Mouse (Mus musculus) adrenal gland, postnatal 14 days (tissue): ENCODE results near the gene Gria1. TPM values are rescaled to one million over a fixed set of nuclear protein-coding genes. Genes with fewer than 3 reads are reported as not detected.

Experiments used
- DNase-seq: peaks from one replicate; pipeline ENCODE4 v3.0.0; 2021; ENCODE audit warnings: mixed read lengths
- long read RNA-seq, 2 experiments: library from polyadenylated mRNA; stranded (forward); transcript quantifications; one replicate each; pipeline ENCODE4 v2.0.0; 2021
- total RNA-seq: library from RNA; stranded (reverse); gene quantifications from 2 replicates; pipeline ENCODE4 v1.2.3, GENCODE M21; 2021

Gria1 gene
- 0.82 and 1.7 TPM in 2 replicates for total RNA-seq
- long read RNA-seq, experiment 1, result 0 reads
- long read RNA-seq, experiment 2, result 0 reads

DNA sequence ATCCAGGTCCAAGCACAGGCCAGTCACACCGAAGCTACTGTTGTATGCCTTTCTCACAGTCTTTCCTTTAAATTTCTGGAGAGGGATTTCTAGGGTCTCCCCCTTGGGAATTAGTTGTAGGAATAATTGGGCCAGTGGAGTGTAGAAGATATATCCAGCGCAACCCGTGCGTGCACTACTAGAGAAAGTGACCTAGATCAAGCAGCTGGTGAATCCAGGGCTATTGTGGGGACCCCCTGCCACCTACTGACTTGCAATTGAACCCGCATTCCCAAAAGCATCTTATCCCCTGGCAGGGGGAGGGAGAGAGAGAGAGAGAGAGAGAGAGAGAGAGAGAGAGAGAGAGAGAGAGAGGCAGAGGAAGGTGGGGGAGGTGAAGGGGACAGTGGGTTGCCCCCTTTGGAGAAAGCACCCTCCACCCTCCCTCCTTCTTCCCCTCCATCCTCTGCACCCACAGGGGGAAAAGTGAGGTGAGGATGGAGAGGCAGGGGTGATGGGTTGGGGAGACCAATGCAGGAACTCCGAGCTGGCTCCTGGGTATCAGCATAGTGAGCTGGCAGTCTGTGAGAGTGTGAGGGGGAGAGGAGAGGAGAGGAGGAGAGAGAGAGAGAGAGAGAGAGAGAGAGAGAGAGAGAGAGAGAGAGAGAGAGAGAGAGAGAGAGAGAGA is at the start of gene Gria1:
Gene Gria1, plus strand, starts transcription at position 364 of the 667 bp plus-strand sequence.
- DNase-seq, result no peak

GRCm38 (mm10) chr11:56961751-56962150 is 49.4 kb upstream of the Gria1 start:
- no peak for DNase-seq

DNA sequence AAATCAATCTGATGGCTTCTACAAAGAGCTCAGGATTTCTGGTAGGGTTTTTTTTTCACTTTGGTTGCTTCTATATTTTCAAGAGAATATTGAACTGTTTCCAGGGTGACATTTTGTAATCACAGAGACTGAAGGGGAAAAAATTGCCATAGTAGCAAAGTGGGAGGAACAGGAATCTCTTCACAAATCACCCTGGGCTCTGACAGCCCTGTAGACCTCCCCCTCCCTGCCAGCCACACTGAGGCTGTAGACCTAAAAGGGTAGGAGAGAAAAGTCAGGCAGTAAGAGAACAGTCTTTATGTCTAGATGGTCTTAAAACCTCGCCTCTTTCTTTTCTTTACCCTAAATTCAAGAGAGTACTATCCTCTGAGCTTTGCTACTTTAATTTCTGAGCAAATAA is 38.4 kb upstream of the Gria1 start:
- no peak for DNase-seq

- DNase-seq, result no peak
Observed at GRCm38 (mm10) chr11:56984321-56985000, 26.7 kb upstream of the Gria1 start.

- DNase-seq, result no peak
Observed at GRCm38 (mm10) chr11:56985457-56985856, 25.7 kb upstream of the Gria1 start.

GRCm38 (mm10) chr11:56999601-57000001 is 11.6 kb upstream of the Gria1 start:
- peak; percentile 53 for DNase-seq

DNA sequence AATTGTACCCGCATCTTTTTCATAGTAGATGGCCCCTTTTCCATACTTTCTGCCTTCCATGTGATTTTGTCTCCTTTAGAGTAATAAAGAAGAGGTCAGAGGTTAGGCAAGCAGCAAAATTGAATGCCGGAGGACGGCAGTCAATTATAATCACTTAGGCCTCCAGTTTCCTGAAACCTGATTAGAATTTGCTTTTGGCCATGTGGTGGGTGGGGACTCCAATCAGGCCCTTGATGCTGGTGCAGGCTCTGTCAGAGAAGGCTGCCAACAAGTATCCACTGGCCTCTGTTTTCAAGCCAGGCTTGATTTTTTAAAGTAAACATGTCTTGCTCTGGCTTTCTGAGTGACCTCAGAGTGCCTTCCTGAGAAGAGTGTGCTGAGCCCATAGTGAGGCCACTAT is 6.6 kb upstream of the Gria1 start:
- no peak for DNase-seq

- no peak for DNase-seq
Observed at GRCm38 (mm10) chr11:57005341-57005740, 5.8 kb upstream of the Gria1 start.

DNA sequence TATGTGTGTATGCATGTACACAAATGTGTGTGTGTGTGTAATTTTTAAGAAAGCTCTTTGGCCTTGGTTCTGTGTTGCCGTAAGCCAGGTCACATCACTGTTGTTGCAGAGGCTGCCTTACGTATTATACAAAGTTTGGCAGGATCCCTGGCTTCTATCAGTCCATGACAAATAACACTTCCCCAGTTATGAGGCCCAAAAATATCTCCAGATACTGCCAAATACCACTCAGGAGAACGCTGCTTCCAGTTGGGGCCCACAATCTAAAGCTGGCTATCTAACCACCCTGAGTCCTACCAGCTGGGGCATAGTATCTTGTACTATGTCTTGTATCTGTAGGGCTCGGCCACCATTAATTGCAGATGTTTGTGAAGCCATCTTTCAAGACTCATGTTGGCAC is 3.4 kb upstream of the Gria1 start:
- DNase-seq, result no peak

DNA sequence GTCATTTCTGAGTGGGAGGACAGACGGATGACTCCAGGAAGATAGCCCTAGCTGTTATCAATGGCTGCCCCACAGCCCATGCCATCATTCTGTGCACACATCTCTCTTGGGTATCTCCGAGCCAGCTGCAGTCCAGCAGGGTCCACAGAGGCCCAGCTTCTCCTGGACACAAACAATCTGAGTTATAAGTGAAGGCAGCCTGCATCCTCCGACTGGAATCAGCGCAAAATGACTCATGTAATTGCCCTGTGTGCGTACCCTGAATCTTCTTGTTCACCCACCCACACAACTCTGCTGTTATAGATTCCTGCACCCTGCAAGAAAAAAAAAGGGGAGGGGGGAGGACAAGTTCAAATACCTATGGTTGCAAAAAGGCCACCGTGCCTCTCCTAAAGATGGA is 576 bp upstream of the Gria1 start:
- no peak for DNase-seq

GRCm38 (mm10) chr11:57011691-57012039 is 478 bp downstream of the Gria1 start:
- DNase-seq, result no peak

- no peak for DNase-seq
Observed at GRCm38 (mm10) chr11:57012287-57012921, 1.2 kb downstream of the Gria1 start.

DNA sequence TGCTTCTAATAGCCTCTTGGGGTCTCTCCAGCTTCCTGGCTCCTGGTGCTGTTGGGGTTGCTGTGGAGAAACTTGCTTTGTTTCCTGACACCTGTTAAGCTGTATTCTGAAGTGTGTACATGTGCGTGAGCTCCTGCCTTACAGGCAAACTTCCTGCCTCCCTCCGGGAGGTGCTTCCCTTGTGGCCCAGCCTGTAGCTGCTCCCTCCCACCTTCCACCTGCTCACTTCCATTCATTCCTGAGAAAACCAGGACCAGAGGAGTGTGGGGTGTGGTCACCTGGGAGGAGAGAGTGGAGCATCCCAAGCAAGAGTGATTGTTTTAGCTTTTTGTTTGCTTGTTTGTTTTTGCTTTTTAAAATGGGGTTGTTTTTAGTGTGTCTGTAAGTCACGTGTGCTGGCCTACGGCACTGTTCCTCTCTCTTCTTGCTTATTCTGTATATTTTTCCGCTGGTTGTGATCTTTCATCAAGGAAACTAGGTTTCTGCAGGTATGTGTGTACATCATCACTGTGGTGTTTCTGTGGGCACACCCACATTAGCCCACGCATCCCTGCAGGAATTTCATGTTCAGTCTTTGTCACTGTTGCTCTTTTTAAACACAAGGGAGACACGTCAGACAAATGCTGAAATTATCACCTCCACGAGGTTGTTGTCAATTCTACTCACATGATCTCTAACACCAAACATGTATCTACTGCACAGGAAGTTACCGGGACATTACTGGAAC is 2.4 kb downstream of the Gria1 start:
- no peak for DNase-seq

- no peak for DNase-seq
Observed at GRCm38 (mm10) chr11:57014396-57014795, 3.2 kb downstream of the Gria1 start.

DNA sequence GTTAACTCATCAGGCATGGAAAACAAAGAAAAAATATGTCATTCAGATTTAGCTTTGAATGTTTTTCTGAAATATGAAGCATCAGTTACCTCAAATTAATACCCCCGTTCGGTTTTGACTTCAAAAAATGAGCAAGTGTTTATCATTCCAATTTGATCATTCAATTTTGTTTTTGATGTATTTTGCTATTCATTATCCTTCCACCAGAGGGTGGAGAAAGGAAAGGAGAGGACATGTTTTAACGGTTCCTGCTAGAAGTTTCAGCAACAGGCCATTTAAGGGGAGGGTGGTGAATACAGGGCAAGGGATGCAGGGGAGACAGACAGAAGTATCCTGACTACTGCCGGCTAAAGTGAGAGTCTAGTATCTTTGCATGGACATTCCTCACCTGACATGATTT is 7.3 kb downstream of the Gria1 start:
- DNase-seq, result no peak

DNA sequence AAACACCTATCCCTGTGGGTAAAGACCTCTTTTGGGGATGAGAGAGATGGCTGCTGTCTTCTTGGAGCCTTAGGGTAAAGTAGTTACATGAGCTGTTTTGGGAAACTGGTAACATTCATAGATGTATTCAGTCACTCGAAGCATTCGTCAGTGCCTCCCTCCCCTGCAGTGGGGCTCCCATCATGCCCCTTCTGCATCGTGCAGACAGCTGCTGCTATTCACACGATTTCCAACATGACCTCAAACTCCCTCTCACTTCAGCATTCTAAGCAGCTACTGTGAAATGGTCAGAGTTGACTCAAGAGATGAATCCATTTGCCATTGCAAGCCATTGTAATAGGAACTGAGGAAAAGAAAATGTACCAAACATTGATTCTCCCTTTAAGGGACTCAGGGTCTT is 11.2 kb downstream of the Gria1 start:
- DNase-seq, result no peak

DNA sequence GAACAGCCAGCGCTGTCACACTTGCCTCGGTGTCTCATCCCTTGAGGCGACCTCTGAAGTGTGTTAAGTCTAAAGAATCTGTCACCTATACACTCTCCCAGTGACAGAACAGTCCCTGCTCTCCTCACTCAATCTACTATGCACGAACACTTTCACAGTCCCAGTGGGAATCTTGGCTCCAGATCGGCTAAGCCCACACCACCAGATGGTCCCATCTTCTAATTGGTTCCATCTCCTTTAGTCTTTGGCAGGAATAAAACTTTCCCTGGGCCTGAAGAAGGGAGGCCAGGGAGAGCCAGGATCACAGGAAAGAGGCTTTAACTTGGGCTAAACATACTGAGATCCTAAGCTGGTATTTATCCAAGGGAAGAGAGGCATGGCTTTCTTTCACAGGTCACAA is 19.3 kb downstream of the Gria1 start:
- no peak for DNase-seq

GRCm38 (mm10) chr11:57038807-57039206 is 27.6 kb downstream of the Gria1 start:
- DNase-seq, result no peak

DNA sequence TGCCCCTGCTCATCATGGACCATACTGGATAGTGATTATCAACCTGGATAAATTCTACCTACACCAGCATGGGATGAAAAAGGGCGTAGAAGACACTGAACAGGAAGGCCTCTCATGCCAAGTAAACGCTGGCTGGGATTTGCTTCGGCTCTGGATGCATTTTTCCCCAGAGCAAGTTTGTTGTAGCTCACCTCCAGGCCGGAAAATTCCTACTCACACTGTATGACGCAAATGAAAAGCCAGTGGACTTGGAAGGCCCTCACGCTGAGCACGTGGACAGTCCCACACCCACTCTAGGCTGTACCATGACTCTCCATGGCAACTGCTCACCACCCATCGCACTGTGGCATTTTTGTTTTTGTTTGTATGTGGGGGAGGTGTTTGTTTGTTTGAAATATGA is 28.1 kb downstream of the Gria1 start:
- no peak for DNase-seq

DNA sequence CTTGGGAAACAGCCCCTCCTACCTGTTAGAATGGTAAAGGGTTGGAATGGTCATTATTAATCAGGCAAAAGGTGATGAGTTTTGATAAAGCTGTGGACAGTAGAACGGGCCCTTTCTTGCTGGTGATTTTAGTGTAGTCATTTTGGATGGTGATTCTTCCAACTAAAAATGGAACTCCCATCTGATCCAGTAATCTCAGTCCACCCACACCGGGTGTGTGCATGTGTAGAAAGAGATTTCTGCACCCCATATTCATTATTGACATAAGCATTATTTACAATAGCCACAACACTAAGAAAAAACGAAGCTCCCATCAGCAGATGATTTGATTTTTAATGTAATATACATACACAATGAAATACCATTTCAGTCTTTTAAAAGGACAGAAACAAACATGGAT is 30.9 kb downstream of the Gria1 start:
- no peak for DNase-seq

DNA sequence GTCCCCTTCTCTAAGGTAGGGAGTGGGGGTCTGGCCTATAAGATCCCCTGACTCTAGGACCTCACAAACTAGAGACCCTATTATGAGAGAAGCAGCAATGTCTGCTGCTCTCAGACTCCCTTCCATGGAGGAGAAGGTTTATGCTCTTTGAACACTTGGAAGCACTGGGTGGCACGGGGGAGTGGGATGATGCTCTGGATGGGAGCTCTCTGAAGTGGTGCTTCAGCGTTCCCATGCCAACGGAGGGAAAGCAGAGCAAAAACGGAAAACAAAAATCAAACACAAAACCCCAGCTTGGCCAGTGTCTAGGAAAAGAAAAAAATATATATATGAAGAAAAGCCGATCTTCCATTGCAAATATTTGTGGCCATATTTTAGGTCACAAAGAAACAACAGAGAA is 33.0 kb downstream of the Gria1 start:
- no peak for DNase-seq

- peak; percentile 39 for DNase-seq
Observed at GRCm38 (mm10) chr11:57051666-57052562, 40.7 kb downstream of the Gria1 start.
